Mouse (Mus musculus) G1E (cell line): Measurements from ENCODE around the gene Ecm2.

Experiments
- CTCF ChIP-seq: IDR thresholded peaks from 2 replicates; pipeline ENCODE4 v1.5.1; 2012; ENCODE audit warnings: low read depth, low read length, inconsistent platforms, mixed read lengths
- GATA1 ChIP-seq: IDR thresholded peaks from 2 replicates; pipeline ENCODE4 v1.6.1; 2012; ENCODE audit warnings: borderline replicate concordance, low read length, inconsistent platforms, mixed read lengths
- POLR2AphosphoS5 ChIP-seq: IDR thresholded peaks from 2 replicates; pipeline ENCODE4 v1.6.1; 2012; ENCODE audit warnings: low read depth, low read length, inconsistent platforms; ENCODE audit not compliant: insufficient replicate concordance
- TAL1 ChIP-seq: conservative IDR thresholded peaks from 2 replicates; pipeline ENCODE4 v1.6.1; 2012; ENCODE audit warnings: low read depth, low read length, inconsistent platforms, mixed read lengths

GRCm38 (mm10) chr13:49545646-49546045 is 41.0 kb downstream of the Ecm2 start:
- TF ChIP-seq CTCF (no peak), POLR2AphosphoS5 (no peak), TAL1 (no peak), GATA1 (no peak)
